Mouse (Mus musculus) mammary gland, adult 2 months (tissue): ENCODE measurements around the gene Tead2. TPM values are rescaled to one million over a fixed set of nuclear protein-coding genes. Genes with fewer than 3 reads are reported as not detected.

Experiments used
- polyA plus RNA-seq: library from polyadenylated mRNA; depleted of rRNA; stranded (reverse); fragments of >200 nt; gene quantifications from 2 replicates; pipeline ENCODE4 v1.2.3, GENCODE M21; 2012; ENCODE audit warnings: low replicate concordance; rRNA removed

The Tead2 gene
- polyA plus RNA-seq: 101 and 152 TPM in 2 replicates

DNA sequence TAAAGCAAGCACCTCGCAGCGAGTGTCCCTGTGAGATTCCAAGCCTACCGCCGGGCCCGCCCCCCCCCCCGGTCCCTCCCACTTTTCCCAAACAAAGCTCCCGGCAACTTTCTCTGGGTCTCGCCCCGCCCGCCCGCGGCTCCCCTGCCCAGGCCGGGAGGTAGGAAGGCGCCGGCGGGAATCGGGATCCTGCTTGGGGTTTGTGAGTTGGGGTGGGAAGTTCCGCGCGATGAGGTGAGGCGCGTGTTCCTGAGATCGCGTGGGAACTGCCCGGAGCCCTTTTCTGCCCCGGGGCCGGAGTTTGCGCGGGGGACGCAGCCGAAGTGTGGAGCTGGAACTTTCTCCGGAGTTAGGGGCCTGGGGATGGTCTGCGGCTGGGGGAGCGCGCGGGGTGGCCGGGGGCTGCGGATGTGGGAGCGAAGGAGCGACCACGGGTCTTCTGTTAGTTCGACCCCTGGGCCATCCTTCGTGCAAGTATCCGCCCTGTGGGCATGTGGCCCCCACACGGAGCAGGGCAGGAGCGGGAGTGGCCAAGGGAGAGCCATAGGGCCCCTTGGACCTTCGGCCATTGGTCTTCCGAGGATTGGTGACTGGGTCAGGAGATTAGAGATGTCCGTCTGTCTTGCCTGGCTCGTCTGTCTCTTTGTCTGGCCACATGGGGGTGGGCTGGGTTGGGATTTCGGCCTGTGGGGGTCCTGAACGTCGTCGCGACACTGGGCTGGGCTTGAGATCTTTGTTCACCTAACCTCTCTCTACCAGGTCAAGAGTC is at the start of gene Tead2:
Tead2 (plus strand) TSS at position 81 of the 769 bp plus-strand sequence.

DNA sequence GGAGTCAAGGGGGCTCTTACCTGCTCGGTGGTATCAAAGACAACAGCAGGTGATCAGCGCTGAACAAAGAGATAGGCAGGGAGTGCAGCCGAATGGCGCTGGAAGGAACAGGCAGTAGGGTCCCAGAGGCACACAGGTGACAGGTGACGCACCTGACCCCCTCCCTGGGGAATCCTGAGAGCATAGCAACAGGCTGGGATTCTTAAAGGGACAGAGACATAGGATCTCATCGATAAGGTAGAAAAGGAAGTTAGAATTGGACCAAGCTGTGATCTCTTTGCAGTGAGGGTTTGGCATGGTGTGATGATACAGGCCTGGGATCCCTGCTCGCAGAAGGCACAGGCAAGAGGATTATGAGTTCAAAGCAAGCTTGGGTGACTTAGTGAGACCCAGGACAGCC is 36.1 kb upstream of the Tead2 start, which contains the start of gene Gfy:
Gfy (minus strand) TSS at position 101 of the 400 bp plus-strand sequence.

DNA sequence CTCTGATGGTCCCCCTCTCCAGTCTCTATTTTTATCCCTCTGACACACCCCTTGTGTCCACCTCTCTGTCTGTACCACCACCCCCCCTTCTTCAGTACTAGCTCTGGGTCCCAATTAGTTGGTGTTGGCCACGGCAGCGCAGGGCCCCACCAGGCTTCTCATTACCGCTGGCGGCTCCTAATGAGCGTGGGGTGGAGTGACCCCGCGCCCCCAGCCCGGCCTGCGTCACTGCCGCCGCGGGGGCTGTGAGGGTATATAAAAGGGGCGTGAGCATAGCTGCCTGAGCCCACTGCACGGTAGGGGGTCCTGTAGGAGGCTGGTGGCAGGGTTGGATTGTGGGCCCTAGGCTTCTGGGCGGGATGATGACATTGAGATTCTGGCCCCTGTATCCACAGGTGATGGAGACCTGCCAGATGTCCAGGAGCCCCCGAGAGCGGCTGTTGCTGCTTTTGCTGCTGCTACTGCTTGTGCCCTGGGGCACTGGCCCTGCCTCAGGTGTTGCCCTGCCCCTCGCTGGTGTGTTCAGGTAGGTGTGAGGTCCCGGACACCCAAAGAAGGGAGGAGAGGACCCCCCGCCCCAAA is 34.6 kb upstream of the Tead2 start, which contains the start of gene Pth2:
Pth2 (plus strand) TSS at position 100 of the 582 bp plus-strand sequence.

DNA sequence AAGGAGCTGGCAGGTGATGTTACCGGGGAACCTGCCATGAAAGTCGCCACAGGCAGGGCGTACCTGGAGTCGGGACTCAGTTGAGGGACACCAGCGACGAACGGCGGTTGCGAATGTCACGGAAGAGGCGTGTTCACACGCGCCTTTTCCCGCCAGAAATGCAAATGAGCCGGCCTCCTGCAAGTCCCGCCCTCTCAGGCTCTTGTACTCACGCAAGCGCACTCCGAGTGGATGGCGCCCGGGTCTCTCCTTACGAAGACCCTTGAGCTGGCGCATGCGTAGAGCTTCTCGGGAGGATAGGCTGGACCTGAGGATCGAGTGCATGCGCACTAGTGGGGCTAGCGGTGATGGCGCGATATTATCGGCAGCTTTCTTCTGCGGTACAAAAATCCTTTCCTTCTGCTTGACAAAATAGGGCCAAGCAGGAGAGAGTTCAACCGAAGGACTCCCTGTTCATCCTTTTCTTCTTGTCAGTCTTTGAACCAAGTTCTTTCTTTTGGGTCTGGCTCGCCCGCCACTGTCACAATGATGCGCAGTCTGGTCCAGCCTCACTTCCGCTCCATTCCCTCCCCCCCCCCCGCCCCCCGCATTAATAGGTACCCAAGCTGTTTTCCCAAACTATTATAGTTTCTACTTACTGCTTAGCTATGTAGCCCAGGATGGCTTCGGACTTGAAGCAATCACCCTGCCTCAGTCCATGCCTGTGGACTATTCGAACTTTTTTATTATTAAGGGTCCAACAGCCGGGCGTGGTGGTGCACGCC is 11.0 kb upstream of the Tead2 start, which contains the start of gene Ccdc155:
Ccdc155 (minus strand) TSS at position 513 of the 764 bp plus-strand sequence.

DNA sequence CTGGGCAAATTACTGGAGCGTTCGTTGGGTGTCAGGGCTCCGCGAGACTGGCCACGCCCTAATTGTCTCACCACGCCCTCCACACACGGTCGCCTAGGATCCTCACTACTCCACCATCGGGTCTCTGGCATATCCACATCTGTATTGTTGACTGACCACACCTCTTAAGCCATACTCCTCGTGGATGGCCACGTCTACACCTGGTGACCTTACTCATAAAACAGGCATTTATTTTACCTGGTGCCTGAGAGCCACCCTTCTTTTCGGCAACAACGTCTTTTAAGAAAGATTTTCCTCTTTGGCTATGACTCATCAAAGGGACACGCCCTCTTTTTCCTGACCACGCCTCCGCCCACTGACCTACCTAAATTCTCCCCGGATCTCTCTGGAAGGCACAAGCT is 3.7 kb upstream of the Tead2 start, which contains the start of gene Dkkl1:
Dkkl1 (minus strand) TSS at position 297 of the 401 bp plus-strand sequence.

DNA sequence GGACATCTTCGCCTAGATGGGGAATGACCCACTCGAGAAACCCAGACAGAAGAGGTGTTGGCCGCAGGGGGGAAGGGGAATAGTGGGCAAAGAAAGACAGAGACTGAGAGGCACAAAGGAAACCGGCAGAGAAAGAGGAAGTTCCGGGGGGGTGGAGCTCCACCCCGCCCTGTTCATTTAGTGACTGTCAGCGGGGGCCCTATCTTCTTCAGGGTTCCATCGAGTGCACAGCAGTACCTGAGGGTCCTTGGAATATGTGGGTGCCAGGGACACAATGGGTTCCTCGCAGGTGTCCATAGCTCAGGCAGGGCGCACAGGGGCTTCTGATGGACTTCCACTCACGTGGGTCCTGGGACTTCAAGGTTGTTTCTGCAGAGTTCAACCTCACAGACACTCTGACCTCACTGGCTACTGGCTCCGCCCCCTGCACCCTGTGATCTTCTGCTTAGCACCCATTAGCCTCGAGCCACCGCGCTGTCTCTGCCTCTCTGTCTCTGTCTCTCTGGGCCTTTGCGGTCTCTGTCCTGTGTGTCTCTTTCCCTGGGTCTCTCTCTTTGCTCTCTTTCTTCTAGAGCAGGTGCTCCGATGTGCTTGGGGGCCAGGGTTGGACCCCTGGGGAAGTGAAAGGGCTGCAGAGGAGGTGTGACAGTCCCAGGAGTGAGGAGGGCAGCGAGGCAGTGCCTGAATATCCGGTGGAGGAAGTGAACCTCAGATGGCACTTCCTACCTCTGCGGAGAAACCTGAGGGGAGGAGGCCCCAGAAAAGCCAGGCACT is 23.4 kb downstream of the Tead2 start, which contains the start of gene Cd37:
Cd37 (minus strand) TSS at position 393 of the 774 bp plus-strand sequence.

DNA sequence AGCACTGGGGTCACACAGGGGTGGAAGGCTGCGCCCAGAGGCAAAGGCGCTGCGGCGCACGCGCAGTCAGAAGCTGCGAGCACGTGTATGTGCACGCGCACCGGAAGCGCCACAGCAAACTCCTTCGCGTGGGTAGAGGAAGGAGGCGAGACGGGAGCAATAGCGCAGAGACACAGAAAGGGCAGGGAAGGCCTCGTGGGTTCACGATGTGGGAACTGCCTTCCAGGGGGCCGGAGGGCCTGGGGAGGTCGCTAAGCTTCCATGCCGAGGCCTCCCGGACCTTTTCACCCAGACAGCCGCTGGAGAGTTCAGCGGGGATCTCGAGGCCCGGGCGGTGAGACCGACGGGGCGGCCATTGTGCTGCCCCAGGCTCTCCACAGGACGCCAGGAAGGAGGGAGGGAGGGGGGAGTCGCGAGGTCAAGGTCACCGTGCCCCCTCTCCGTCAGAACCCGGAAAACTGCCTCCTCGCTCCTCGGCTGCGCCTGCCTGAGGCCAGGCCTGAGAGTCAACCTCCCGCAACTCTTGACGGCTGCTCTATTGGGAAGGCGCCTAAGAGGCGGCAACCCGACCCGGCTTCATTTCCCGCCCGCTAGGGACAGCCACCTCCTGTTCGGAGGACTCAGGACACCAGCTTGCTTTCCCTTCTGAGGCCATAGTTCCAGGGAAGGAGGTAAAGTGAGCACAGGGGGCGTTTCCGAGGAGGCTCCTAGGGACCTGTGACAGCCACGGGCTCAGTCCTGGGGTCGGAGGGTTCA is 25.3 kb downstream of the Tead2 start, which contains the start of gene Slc6a16:
Slc6a16 (plus strand) TSS at position 453 of the 756 bp plus-strand sequence.

DNA sequence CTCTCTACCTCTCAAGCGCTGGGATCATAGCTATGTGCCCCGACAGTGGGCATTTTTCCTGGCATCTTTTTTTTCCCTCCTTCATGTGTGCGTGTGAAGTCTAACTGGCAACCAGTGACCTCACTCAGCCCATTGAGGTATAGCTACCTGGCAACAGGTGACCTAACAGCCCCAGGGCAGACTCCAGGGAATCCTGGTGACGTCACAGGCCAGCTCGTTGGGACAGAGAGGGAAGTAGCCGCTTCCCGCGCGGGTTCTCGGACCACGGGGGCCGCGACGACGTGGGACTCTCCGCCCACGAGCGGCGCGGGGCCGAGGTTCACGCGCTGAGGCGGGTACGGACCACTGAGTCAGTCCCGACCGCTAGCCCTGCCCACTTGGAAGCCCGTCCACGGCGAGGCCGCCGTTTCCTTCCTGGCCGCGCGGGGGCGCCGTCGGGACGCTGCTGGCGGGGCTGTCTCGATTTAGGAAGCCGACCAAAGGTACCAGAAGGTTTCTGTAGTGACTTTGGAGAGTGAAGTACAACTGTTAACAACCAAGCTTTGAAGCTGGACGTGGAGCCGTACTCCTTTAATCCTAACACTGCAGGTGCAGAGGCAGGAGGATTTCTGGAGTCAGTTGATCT is 61.7 kb downstream of the Tead2 start, which contains the start of gene Slc6a21:
Slc6a21 (plus strand) TSS at position 378 of the 625 bp plus-strand sequence.

Other genes with a start within 250 kb of the Tead2 start
- gene Cpt1c, start 240.9 kb upstream of the Tead2 start, polyA plus RNA-seq: 34.3 and 34.4 TPM in 2 replicates
- 97.1 and 118 TPM in 2 replicates for gene Prmt1, start 229.2 kb upstream of the Tead2 start, polyA plus RNA-seq
- 120 and 136 TPM in 2 replicates for gene Irf3, start 218.1 kb upstream of the Tead2 start, polyA plus RNA-seq
- 38.7 and 59.9 TPM in 2 replicates for gene Bcl2l12, start 217.0 kb upstream of the Tead2 start, polyA plus RNA-seq
- 58.3 and 111 TPM in 2 replicates for gene Scaf1, start 199.4 kb upstream of the Tead2 start, polyA plus RNA-seq
- 201 and 278 TPM in 2 replicates for gene Rras, start 197.8 kb upstream of the Tead2 start, polyA plus RNA-seq
- gene Prr12, start 162.9 kb upstream of the Tead2 start, polyA plus RNA-seq: 7.2 and 19.0 TPM in 2 replicates
- 75.7 and 106 TPM in 2 replicates for gene Nosip, start 153.3 kb upstream of the Tead2 start, polyA plus RNA-seq
- 74.1 and 134 TPM in 2 replicates for gene Prrg2, start 153.1 kb upstream of the Tead2 start, polyA plus RNA-seq
- 147 and 250 TPM in 2 replicates for gene Rcn3, start 123.5 kb upstream of the Tead2 start, polyA plus RNA-seq
- gene Fcgrt, start 111.9 kb upstream of the Tead2 start, polyA plus RNA-seq: 251 and 271 TPM in 2 replicates
- 167 and 309 TPM in 2 replicates for gene Rps11, start 91.3 kb upstream of the Tead2 start, polyA plus RNA-seq
- gene Rpl13a, start 87.0 kb upstream of the Tead2 start, polyA plus RNA-seq: 1,471 and 2,886 TPM in 2 replicates
- gene Gm45713, start 79.5 kb upstream of the Tead2 start, polyA plus RNA-seq: 0.93 and 17.5 TPM in 2 replicates
- gene Flt3l, start 79.3 kb upstream of the Tead2 start, polyA plus RNA-seq: 166 and 183 TPM in 2 replicates
- gene Pih1d1, start 61.5 kb upstream of the Tead2 start, polyA plus RNA-seq: 54.4 and 57.6 TPM in 2 replicates
- 53.8 and 90.5 TPM in 2 replicates for gene Aldh16a1, start 61.2 kb upstream of the Tead2 start, polyA plus RNA-seq
- gene Slc17a7, start 51.8 kb upstream of the Tead2 start, polyA plus RNA-seq: 0.13 and 0.24 TPM in 2 replicates
- not detected in 2 replicates for gene Gfy, start 36.2 kb upstream of the Tead2 start, polyA plus RNA-seq
- gene Pth2, start 34.8 kb upstream of the Tead2 start, polyA plus RNA-seq: not detected in 2 replicates
- 0.20 and 0.22 TPM in 2 replicates for gene Ccdc155, start 10.9 kb upstream of the Tead2 start, polyA plus RNA-seq
- gene Dkkl1, start 3.6 kb upstream of the Tead2 start, polyA plus RNA-seq: 23.3 and 27.6 TPM in 2 replicates
- 279 and 619 TPM in 2 replicates for gene Cd37, start 23.4 kb downstream of the Tead2 start, polyA plus RNA-seq
- gene Slc6a16, start 25.3 kb downstream of the Tead2 start, polyA plus RNA-seq: 0.19 TPM in 1 of 2 replicates, not detected in the other
- 0.32 and 0.49 TPM in 2 replicates for gene Slc6a21, start 61.8 kb downstream of the Tead2 start, polyA plus RNA-seq
- gene Trpm4, start 118.0 kb downstream of the Tead2 start, polyA plus RNA-seq: 30.5 and 38.2 TPM in 2 replicates
- gene Hrc, start 119.5 kb downstream of the Tead2 start, polyA plus RNA-seq: 0.06 and 44.9 TPM in 2 replicates
- gene Ppfia3, start 151.3 kb downstream of the Tead2 start, polyA plus RNA-seq: 1.2 and 1.6 TPM in 2 replicates
- gene Lin7b, start 154.8 kb downstream of the Tead2 start, polyA plus RNA-seq: 1.8 and 3.3 TPM in 2 replicates
- 247 and 258 TPM in 2 replicates for gene Snrnp70, start 180.0 kb downstream of the Tead2 start, polyA plus RNA-seq
- gene Kcna7, start 189.9 kb downstream of the Tead2 start, polyA plus RNA-seq: 0.63 and 29.9 TPM in 2 replicates
- 2.5 and 3.1 TPM in 2 replicates for gene Ntf5, start 197.9 kb downstream of the Tead2 start, polyA plus RNA-seq
- gene Lhb, start 205.1 kb downstream of the Tead2 start, polyA plus RNA-seq: 1.4 and 1.5 TPM in 2 replicates
- 137 and 248 TPM in 2 replicates for gene Gys1, start 219.1 kb downstream of the Tead2 start, polyA plus RNA-seq
- 51.4 and 66.8 TPM in 2 replicates for gene Ruvbl2, start 222.3 kb downstream of the Tead2 start, polyA plus RNA-seq
- gene Ftl1, start 244.1 kb downstream of the Tead2 start, polyA plus RNA-seq: 3,321 and 4,005 TPM in 2 replicates